Mouse (Mus musculus): Measurements from ENCODE around the gene Gm7271. TPM values are rescaled to one million over a fixed set of nuclear protein-coding genes. Genes with fewer than 3 reads are reported as not detected.

Gene Gm7271
- total and polyA plus RNA-seq, 3 experiments = not detected

- Histone ChIP-seq H3K79me2 (ENCODE audit: control insufficient read depth, insufficient read depth, low read length, poor library complexity) (no peaks in the 10 kb centered on the region), H3K4me1 (ENCODE audit: control insufficient read depth in 1 of 2, insufficient read depth in 2 of 2, low read length in 2 of 2) (no peaks in the 10 kb centered on the region), H3K27ac (ENCODE audit: control insufficient read depth, low read depth, low read length) (no peak overlapping the region), H3K4me3 (ENCODE audit: control insufficient read depth in 1 of 2, insufficient read depth in 1 of 2, low read depth in 2 of 2, low read length in 2 of 2) (no peak overlapping the region), H3K9me3 (replicated peaks; ENCODE audit: insufficient read depth, low read length) (no peaks in the 10 kb centered on the region), H3K36me3 (ENCODE audit: control insufficient read depth in 1 of 2, insufficient read depth in 2 of 2, low read length in 2 of 2) (no peaks in the 10 kb centered on the region), H3K27me3 (ENCODE audit: control insufficient read depth in 1 of 2, insufficient read depth in 2 of 2, low read length in 2 of 2) (peaks cover 12 to 13% of the 10 kb centered on the region in 2 experiments), H3K9ac (ENCODE audit: control insufficient read depth, low read depth, low read length, poor library complexity, severe bottlenecking) (no peak overlapping the region)
- DNase-seq (ENCODE audit: low read depth, low spot score) = no peak
- TF ChIP-seq MAFK (IDR thresholded peaks at IDR 0.05; ENCODE audit: borderline replicate concordance, low read depth, low read length) = no peak
- TF ChIP-seq ELF1 (IDR thresholded peaks at IDR 0.05; ENCODE audit: low read depth, low read length) = no peak
- TF ChIP-seq TCF12 (IDR thresholded peaks at IDR 0.05; ENCODE audit: low read depth, low read length) = no peak
- TF ChIP-seq POLR2AphosphoS5 (IDR thresholded peaks at IDR 0.05; ENCODE audit: borderline replicate concordance, low read depth, low read length) = no peak
- TF ChIP-seq E2F4 (IDR thresholded peaks at IDR 0.05; ENCODE audit: borderline replicate concordance, low read depth, low read length) = no peak
- no peak for TF ChIP-seq SMC3 (IDR thresholded peaks at IDR 0.05; ENCODE audit: low read depth, low read length)
- TF ChIP-seq MAZ (IDR thresholded peaks at IDR 0.05; ENCODE audit: low read depth, low read length) = no peak
- TF ChIP-seq RCOR1 (IDR thresholded peaks at IDR 0.05; ENCODE audit: low read depth, low read length) = no peak
- TF ChIP-seq POLR2AphosphoS2 (IDR thresholded peaks at IDR 0.05; ENCODE audit: low read length) = no peak
- TF ChIP-seq USF2 (IDR thresholded peaks at IDR 0.05; ENCODE audit: borderline replicate concordance in 1 of 2, insufficient read depth in 1 of 2, low read depth in 1 of 2, low read length in 2 of 2) = no peak
- TF ChIP-seq NRF1 (IDR thresholded peaks at IDR 0.05; ENCODE audit: insufficient read depth, low read depth, low read length, poor library complexity, severe bottlenecking) = no peak
- no peak for TF ChIP-seq SIN3A (IDR thresholded peaks at IDR 0.05; ENCODE audit: low read length)
- no peak for TF ChIP-seq MAX (IDR thresholded peaks at IDR 0.05; ENCODE audit: low read length)
- no peak for TF ChIP-seq POLR2A (IDR thresholded peaks at IDR 0.05; ENCODE audit: control insufficient read depth in 1 of 2, insufficient read depth in 1 of 2, low read depth in 1 of 2, low read length in 2 of 2, poor library complexity in 1 of 2)
- no peak for TF ChIP-seq GATA1 (IDR thresholded peaks at IDR 0.05; ENCODE audit: low read depth, low read length)
Measured at GRCm38 (mm10) chr5:76477764-76478163, 6.1 kb upstream of the Gm7271 start.

DNA sequence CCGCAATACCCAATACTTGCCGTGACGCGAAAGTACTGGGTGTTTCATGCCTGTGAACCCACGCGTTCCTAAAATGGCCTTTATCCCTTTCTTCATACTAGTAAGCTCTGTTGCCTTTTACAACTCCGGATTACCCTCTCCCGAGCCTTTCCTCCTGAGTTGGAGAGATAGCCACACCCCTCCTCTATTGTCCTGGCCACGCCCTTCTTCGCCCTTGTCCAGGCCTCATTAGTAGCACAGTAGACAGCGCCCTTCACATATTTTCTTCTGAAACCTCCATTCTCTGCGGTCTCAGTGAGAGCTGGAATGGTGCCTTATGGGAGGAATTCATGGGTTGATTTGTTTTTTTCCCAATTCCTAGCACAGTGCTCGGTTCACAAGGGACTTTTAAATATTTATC is 11.3 kb downstream of the Gm7271 start:
- no peak for DNase-seq (ENCODE audit: low read depth, low spot score)
- Histone ChIP-seq H3K4me3 (ENCODE audit: control insufficient read depth in 1 of 2, insufficient read depth in 1 of 2, low read depth in 2 of 2, low read length in 2 of 2) (no peak overlapping the region), H3K4me1 (ENCODE audit: control insufficient read depth in 1 of 2, insufficient read depth in 2 of 2, low read length in 2 of 2) (no peaks in the 10 kb centered on the region), H3K9ac (ENCODE audit: control insufficient read depth, low read depth, low read length, poor library complexity, severe bottlenecking) (no peak overlapping the region), H3K79me2 (ENCODE audit: control insufficient read depth, insufficient read depth, low read length, poor library complexity) (no peaks in the 10 kb centered on the region), H3K36me3 (ENCODE audit: control insufficient read depth in 1 of 2, insufficient read depth in 2 of 2, low read length in 2 of 2) (no peaks in the 10 kb centered on the region), H3K27me3 (ENCODE audit: control insufficient read depth in 1 of 2, insufficient read depth in 2 of 2, low read length in 2 of 2) (peaks cover 0 to 12% of the 10 kb centered on the region in 2 experiments), H3K9me3 (replicated peaks; ENCODE audit: insufficient read depth, low read length) (no peaks in the 10 kb centered on the region), H3K27ac (ENCODE audit: control insufficient read depth, low read depth, low read length) (no peak overlapping the region)
- TF ChIP-seq USF2 (IDR thresholded peaks at IDR 0.05; ENCODE audit: borderline replicate concordance in 1 of 2, insufficient read depth in 1 of 2, low read depth in 1 of 2, low read length in 2 of 2) (no peak), CTCF (IDR thresholded peaks at IDR 0.05 in 2 of 3, conservative IDR thresholded peaks at IDR 0.05 in 1 of 3; ENCODE audit: control insufficient read depth in 1 of 3, insufficient read depth in 1 of 3, low read depth in 2 of 3, low read length in 3 of 3, poor library complexity in 1 of 3, severe bottlenecking in 1 of 3) (no peak), ZNF384 (IDR thresholded peaks at IDR 0.05; ENCODE audit: low read depth, low read length) (no peak)

Measured in MEL (cell line).